Mouse (Mus musculus) ES-E14 (cell line): ENCODE results near the gene Vmn1r69.

Experiments used
- CHD2 ChIP-seq: IDR thresholded peaks from 2 replicates; pipeline ENCODE4 v1.6.1; 2014; ENCODE audit warnings: mild to moderate bottlenecking, low read depth, low read length, inconsistent platforms
- HCFC1 ChIP-seq: IDR thresholded peaks from 2 replicates; pipeline ENCODE4 v1.6.1; 2012; ENCODE audit warnings: low read length, inconsistent platforms, borderline replicate concordance; ENCODE audit not compliant: insufficient read depth
- MAFK ChIP-seq: IDR thresholded peaks from 2 replicates; pipeline ENCODE4 v1.6.1; 2014; ENCODE audit warnings: mild to moderate bottlenecking, low read depth, low read length, inconsistent platforms; ENCODE audit not compliant: insufficient read depth
- ZC3H11A ChIP-seq: IDR thresholded peaks from 2 replicates; pipeline ENCODE4 v1.6.1; 2012; ENCODE audit warnings: low read depth, mild to moderate bottlenecking, inconsistent platforms, low read length, borderline replicate concordance
- ZNF384 ChIP-seq: IDR thresholded peaks from 2 replicates; pipeline ENCODE4 v1.6.1; 2012; ENCODE audit warnings: low read depth, low read length, inconsistent platforms

- TF ChIP-seq ZNF384 (no peak), MAFK (no peak), CHD2 (no peak), ZC3H11A (no peak), HCFC1 (no peak)
These were observed at the start of gene Vmn1r69 for GRCm38 (mm10) chr7:10613559-10613958.
